Mouse (Mus musculus) heart, embryonic 10.5 days (tissue): ENCODE measurements around the gene Klf16. TPM values are rescaled to one million over a fixed set of nuclear protein-coding genes. Genes with fewer than 3 reads are reported as not detected.

Experiments
- DNase-seq: peaks from one replicate; pipeline ENCODE4 v3.0.0-alpha.2; 2017; ENCODE audit warnings: low spot score
- H3K27ac ChIP-seq: fragments of 300-500 bp; sonication (generic); 2 replicates; pipeline ENCODE4 v1.5.1; 2016; ENCODE audit warnings: mild to moderate bottlenecking
- H3K27me3 ChIP-seq: fragments of 300-500 bp; sonication (generic); 2 replicates; pipeline ENCODE4 v1.6.1; 2016; ENCODE audit warnings: mild to moderate bottlenecking; ENCODE audit not compliant: poor library complexity, insufficient read depth, severe bottlenecking
- H3K36me3 ChIP-seq: fragments of 300-500 bp; sonication (generic); 2 replicates; pipeline ENCODE4 v1.6.1; 2016; ENCODE audit warnings: mild to moderate bottlenecking, moderate library complexity
- H3K4me1 ChIP-seq: fragments of 300-500 bp; sonication (generic); 2 replicates; pipeline ENCODE4 v1.6.1; 2016; ENCODE audit warnings: mild to moderate bottlenecking
- H3K4me3 ChIP-seq: fragments of 300-500 bp; sonication (generic); 2 replicates; pipeline ENCODE4 v1.5.1; 2016; ENCODE audit warnings: mild to moderate bottlenecking, moderate library complexity
- H3K9me3 ChIP-seq: fragments of 300-500 bp; sonication (generic); 2 replicates; pipeline ENCODE4 v1.6.1; 2016; ENCODE audit warnings: mild to moderate bottlenecking, moderate library complexity
- WGBS: fragments of 180-500 bp; shearing (Covaris S2); methylation state at CpG from one replicate; pipeline ENCODE4 v1.1.7; 2016; 5-methylcytosine and 5-hydroxymethylcytosine counted together
- polyA plus RNA-seq: library from polyadenylated mRNA; unstranded; fragments of >200 nt; fragmentation: Nextera tagmentation; extraction: Ambion mirVana; gene quantifications from 2 replicates; pipeline ENCODE4 v1.2.1, GENCODE M21; 2016

Klf16 gene
- polyA plus RNA-seq, 1 experiment from 2014 or later: 7.9 TPM

DNA sequence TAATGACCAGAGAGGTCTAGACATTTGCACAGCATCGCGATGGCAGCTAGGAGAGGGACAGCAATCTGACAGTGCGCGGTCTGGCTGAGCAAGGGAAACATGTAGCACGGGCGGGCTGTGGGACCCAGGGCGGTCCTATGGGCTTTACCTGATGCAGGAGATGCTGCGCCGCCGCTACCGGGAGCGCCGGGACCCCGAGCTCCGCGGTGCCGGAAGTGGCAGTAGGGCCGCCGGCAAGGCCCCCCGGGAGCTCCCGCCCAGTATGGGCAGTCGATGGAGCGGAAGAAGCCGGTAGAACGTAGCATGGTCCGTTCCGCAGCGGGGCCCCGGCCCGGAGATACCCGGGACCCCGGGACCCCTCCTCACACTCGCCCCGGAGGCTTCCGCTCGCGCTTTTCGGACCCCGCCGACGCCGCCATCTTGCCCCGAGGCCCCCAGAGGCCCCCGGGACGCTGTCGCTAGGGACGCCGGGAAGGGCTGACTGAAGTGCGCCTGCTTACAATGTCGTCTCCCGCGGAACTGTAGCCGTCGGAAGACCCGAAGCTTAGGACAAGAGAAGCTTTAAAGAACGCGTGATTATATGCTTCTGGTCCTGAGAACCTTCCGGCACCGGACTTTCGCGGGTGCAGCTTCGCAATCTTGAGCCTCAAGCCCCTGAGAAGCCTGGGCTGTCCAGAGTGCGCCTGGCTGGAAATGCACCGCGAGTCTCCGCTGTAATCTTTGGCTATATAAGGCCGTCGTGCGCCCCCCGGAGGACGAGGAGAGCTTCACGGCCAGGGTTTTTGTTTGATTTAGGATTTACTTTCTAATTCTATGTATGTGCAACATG, 15.8 kb downstream of the Klf16 start, which contains the start of gene Rexo1:
Gene Rexo1 (minus strand): TSS at position 445 of the 829 bp plus-strand sequence.
- Histone ChIP-seq H3K36me3 (no peaks in the 10 kb centered on the region), H3K27ac (peak within 1 kb of the TSS; percentile 99), H3K9me3 (no peaks in the 10 kb centered on the region), H3K4me3 (peak within 1 kb of the TSS; percentile 100), H3K4me1 (peaks cover 50% of the 10 kb centered on the region), H3K27me3 (no peaks in the 10 kb centered on the region)
- WGBS: 1% methylated on average over 72 of the region's 72 CpGs
- peak; percentile 96 for DNase-seq

- DNase-seq: no peak
- H3K36me3 ChIP-seq: no peaks in the 10 kb centered on the region
- no peaks in the 10 kb centered on the region for H3K27me3 ChIP-seq
- WGBS: under 1% methylated on average over 13 of the region's 13 CpGs
- peak overlapping the region; percentile 100 for H3K4me3 ChIP-seq
- H3K4me1 ChIP-seq: peaks cover 47% of the 10 kb centered on the region
- H3K27ac ChIP-seq: peak overlapping the region; percentile 99
- H3K9me3 ChIP-seq: no peaks in the 10 kb centered on the region
These were observed 16.5 kb downstream of the Klf16 start for GRCm38 (mm10) chr10:80560621-80561020.

- WGBS: 86% methylated on average over 7 of the region's 7 CpGs
- no peaks in the 10 kb centered on the region for H3K36me3 ChIP-seq
- no peaks in the 10 kb centered on the region for H3K27me3 ChIP-seq
- DNase-seq: no peak
- peaks cover 55% of the 10 kb centered on the region for H3K4me1 ChIP-seq
- H3K27ac ChIP-seq: no peak overlapping the region
- H3K4me3 ChIP-seq: peak overlapping the region; percentile 31; the same call in 1 of the 2 replicates
- no peaks in the 10 kb centered on the region for H3K9me3 ChIP-seq
These were observed 17.7 kb downstream of the Klf16 start for GRCm38 (mm10) chr10:80559431-80559830.

- 36% methylated on average over 5 of the region's 5 CpGs for WGBS
- H3K9me3 ChIP-seq: no peaks in the 10 kb centered on the region
- H3K27me3 ChIP-seq: no peaks in the 10 kb centered on the region
- H3K4me1 ChIP-seq: peaks cover 73% of the 10 kb centered on the region
- DNase-seq: peak; percentile 91
- H3K4me3 ChIP-seq: 0 out of 2 replicates have a peak overlapping the region, but pooled peaks have one; percentile 5
- H3K36me3 ChIP-seq: no peaks in the 10 kb centered on the region
- H3K27ac ChIP-seq: peak overlapping the region; percentile 42
These were observed 19.7 kb downstream of the Klf16 start for GRCm38 (mm10) chr10:80557346-80557965.

DNA sequence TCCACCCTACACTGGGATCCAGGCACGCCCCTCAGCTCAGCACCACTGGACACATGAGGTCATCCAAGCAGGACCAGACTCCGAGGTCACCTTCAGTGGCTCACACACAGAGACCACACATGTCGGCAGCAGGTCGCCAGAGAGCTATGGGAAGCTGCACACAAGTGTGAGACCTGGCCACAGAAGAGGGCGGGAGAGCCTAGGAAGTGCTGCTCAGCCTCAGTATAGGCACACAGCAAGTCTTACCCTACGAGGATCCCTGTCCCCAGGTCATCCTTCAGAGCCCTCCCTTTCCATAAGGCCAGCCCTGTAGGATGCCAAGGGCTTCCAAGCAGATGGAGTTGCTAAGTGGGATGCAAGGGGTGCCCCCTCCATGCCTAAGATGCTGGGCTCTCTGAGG, 23.1 kb downstream of the Klf16 start:
- H3K4me1 ChIP-seq: peaks cover 64% of the 10 kb centered on the region
- H3K27me3 ChIP-seq: no peaks in the 10 kb centered on the region
- WGBS: 55% methylated on average over 6 of the region's 6 CpGs
- no peak for DNase-seq
- peak overlapping the region; percentile 65 for H3K27ac ChIP-seq
- H3K36me3 ChIP-seq: peaks cover 22% of the 10 kb centered on the region
- H3K4me3 ChIP-seq: peak overlapping the region; percentile 25; the same call in 1 of the 2 replicates
- H3K9me3 ChIP-seq: no peaks in the 10 kb centered on the region

DNA sequence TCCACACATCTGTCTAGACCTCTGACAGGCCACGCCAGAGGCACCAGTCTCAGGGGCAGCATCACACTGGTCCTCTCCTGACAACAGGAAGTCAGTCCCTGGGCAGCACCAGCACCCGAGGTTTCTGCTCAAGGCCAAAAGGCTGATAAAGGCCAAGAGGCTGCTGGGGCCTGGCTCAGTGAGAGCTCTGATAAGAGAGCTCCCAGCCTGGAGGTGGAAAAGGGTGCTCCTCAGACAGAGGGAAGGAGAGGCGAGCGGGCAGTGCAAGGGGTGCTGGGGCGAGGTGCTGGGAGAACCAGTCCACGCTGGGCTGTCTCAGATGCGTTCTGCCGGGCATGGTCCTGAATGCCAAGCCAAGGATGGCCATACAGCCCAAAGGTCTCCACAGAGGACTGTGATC, 23.5 kb downstream of the Klf16 start:
- 60% methylated on average over 8 of the region's 8 CpGs for WGBS
- Histone ChIP-seq H3K4me1 (peaks cover 64% of the 10 kb centered on the region), H3K27me3 (no peaks in the 10 kb centered on the region), H3K4me3 (peak overlapping the region; percentile 25), H3K36me3 (peaks cover 27% of the 10 kb centered on the region), H3K9me3 (no peaks in the 10 kb centered on the region), H3K27ac (peak overlapping the region; percentile 65)
- DNase-seq: peak; percentile 91

- no peaks in the 10 kb centered on the region for H3K9me3 ChIP-seq
- 64% methylated on average over 9 of the region's 9 CpGs for WGBS
- H3K4me1 ChIP-seq: peaks cover 63% of the 10 kb centered on the region
- no peak overlapping the region for H3K4me3 ChIP-seq
- H3K36me3 ChIP-seq: peaks cover 39% of the 10 kb centered on the region
- H3K27me3 ChIP-seq: no peaks in the 10 kb centered on the region
- no peak for DNase-seq
- 0 out of 2 replicates have a peak overlapping the region, but pooled peaks have one; percentile 65 for H3K27ac ChIP-seq
These were observed 24.8 kb downstream of the Klf16 start for GRCm38 (mm10) chr10:80552364-80552763.

DNA sequence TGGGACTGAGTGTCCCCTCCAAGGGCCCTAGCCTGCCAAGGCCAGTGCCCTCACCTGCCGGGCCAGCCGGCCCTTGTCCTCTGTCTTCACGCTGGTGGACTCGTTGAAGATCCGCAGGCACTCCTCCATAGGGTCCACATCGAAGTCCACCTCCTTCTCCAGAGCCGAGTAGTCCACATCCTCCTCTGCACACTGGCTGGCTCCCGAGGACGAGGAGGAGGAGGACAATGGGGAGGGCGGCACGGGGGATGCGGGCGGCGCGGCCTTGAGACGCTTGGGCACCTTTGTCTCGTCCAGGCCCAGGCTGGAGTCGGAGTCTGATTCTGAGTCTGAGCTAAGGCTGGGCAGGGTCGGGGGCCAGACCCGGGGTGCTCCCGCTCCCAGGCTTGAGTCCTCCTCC, 27.8 kb downstream of the Klf16 start:
- Histone ChIP-seq H3K36me3 (peaks cover 69% of the 10 kb centered on the region), H3K27ac (no peak overlapping the region), H3K27me3 (no peaks in the 10 kb centered on the region), H3K4me1 (peaks cover 49% of the 10 kb centered on the region), H3K9me3 (no peaks in the 10 kb centered on the region), H3K4me3 (no peak overlapping the region)
- no peak for DNase-seq
- 88% methylated on average over 21 of the region's 21 CpGs for WGBS

DNA sequence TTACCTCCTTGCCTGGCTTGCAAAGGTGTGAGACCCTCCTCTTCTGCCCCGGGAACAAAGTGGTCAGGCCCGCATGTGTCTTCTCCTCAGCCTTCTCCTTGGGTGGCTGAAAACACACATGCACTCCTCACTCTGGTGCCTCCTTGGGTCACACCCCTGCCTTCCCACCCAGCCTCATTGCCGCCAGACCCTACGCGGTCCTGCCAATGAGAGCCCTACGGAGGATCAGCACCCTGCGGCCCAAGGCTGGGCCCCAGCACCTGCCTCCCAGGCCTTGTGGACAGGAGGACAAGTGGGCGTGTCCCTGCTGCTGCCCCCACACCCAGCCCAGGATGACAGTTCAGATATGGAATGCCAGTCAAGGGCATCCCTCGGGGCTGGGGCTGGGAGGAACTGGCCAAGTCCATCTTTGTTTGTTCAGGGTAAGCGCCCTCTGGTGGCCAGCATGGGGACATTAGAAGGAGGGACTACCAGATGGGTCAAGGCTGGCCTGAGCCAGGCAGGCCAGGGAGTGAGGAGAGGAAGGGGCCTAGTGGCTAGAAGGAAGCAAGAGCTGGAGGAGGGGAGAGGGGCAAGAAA, 28.6 kb downstream of the Klf16 start:
- peaks cover 41% of the 10 kb centered on the region for H3K4me1 ChIP-seq
- H3K36me3 ChIP-seq: peaks cover 77% of the 10 kb centered on the region
- DNase-seq: peak; percentile 91
- H3K9me3 ChIP-seq: no peaks in the 10 kb centered on the region
- H3K27ac ChIP-seq: peak overlapping the region; percentile 29; the same call in 1 of the 2 replicates
- H3K27me3 ChIP-seq: no peaks in the 10 kb centered on the region
- no peak overlapping the region for H3K4me3 ChIP-seq
- 70% methylated on average over 10 of the region's 10 CpGs for WGBS

GRCm38 (mm10) chr10:80547539-80547938, 29.6 kb downstream of the Klf16 start:
- no peak overlapping the region for H3K4me3 ChIP-seq
- H3K4me1 ChIP-seq: peaks cover 32% of the 10 kb centered on the region
- no peaks in the 10 kb centered on the region for H3K27me3 ChIP-seq
- 86% methylated on average over 15 of the region's 15 CpGs for WGBS
- DNase-seq: no peak
- peaks cover 87% of the 10 kb centered on the region for H3K36me3 ChIP-seq
- H3K27ac ChIP-seq: peak overlapping the region; percentile 29; the same call in 1 of the 2 replicates
- no peaks in the 10 kb centered on the region for H3K9me3 ChIP-seq

DNA sequence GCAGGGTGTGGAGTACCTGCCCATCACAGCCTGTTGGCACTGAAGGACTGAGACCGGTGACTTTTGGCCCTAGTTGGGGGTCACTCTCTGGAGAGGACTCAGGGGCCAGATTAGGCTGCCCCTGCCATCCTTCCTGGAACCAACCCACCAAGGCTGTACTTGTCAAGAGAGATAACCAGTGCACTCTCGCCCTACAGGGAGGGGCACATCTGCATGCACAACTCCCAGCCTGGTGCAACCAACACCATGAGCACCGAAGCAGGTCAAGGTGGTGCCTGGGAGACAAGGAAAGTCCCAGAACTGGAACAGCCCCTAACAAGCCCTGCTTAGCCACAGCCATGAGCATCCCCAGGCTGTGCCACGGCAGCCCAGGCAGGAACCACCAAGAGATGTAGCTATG, 30.2 kb downstream of the Klf16 start:
- Histone ChIP-seq H3K4me1 (peaks cover 28% of the 10 kb centered on the region), H3K36me3 (peaks cover 93% of the 10 kb centered on the region), H3K9me3 (no peaks in the 10 kb centered on the region), H3K27me3 (no peaks in the 10 kb centered on the region), H3K4me3 (no peak overlapping the region), H3K27ac (no peak overlapping the region)
- 90% methylated on average over 4 of the region's 4 CpGs for WGBS
- DNase-seq: no peak

GRCm38 (mm10) chr10:80545590-80545989, 31.5 kb downstream of the Klf16 start:
- H3K27me3 ChIP-seq: no peaks in the 10 kb centered on the region

DNA sequence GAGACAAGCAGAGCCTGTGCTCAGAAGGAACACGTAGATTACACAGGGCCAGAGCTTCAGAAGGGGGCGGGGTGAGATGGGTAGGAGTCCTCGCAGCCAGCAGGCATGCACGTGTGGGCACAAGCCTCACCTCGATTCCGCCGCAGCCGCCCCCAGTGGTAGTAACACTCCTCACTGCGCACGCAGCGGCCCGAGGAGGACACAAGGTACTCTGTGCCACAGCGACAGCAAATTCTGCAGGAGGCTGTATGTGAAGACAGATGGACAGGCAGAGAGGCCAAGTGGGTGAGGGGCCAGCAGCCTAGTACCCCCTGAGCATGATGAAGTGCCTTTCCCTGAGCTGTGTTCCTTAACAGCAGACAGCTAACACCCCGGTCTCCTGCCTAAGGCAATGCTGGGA, 33.2 kb downstream of the Klf16 start:
- DNase-seq: no peak
- Histone ChIP-seq H3K9me3 (no peaks in the 10 kb centered on the region), H3K4me1 (peaks cover 43% of the 10 kb centered on the region), H3K27ac (no peak overlapping the region), H3K36me3 (peaks cover 80% of the 10 kb centered on the region), H3K27me3 (0 out of 2 replicates have a peak, but pooled peaks cover 2% of the 10 kb centered on the region), H3K4me3 (no peak overlapping the region)
- WGBS: 95% methylated on average over 14 of the region's 14 CpGs

More at GRCm38 (mm10) chr10:80545590-80545989, 31.5 kb downstream of the Klf16 start:
- Histone ChIP-seq H3K4me3 (no peak overlapping the region), H3K36me3 (peaks cover 97% of the 10 kb centered on the region), H3K9me3 (no peaks in the 10 kb centered on the region), H3K27ac (no peak overlapping the region), H3K4me1 (peaks cover 38% of the 10 kb centered on the region)
- WGBS: 89% methylated on average over 8 of the region's 8 CpGs
- DNase-seq: no peak
